Mouse (Mus musculus) lung, postnatal 4 days (tissue): ENCODE results near the gene Nfkbie.
A peak's percentile ranks its signal among the peaks of the same experiment; 100 is the strongest.

Experiments
- DNase-seq, 2 experiments: peaks; one replicate each; pipeline ENCODE4 v3.0.0; 2021

Nfkbie gene

GRCm38 (mm10) chr17:45555452-45556106 lies at the start of gene Nfkbie:
Nfkbie (plus strand) TSS chr17:45555703.
- DNase-seq: peak; percentile 94 to 97

- no peak for DNase-seq
Observed at GRCm38 (mm10) chr17:45505941-45506465, 49.5 kb upstream of the Nfkbie start.

DNA sequence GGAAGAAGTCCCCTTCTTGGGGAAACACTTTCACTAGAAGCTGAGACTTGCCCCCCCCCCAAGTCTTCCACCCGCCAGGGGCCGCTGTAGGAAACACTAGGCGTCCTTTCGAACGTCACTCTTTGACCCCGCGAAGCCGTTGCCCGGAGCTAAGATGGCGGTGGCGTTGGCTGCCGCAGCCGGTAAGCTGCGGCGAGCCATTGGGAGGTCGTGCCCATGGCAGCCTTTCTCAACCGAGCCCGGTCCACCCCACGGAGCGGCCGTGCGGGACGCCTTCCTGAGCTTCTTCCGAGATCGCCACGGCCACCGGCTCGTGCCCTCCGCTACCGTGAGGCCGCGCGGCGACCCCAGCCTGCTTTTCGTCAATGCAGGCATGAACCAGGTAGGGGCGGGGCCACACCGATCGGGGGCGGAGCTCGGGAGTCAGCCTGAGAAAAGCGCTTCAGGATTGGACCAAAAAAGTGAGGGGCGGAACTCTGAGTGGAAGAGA lies 48.8 kb upstream of the Nfkbie start, which contains the start of gene Aars2:
Gene Aars2 (plus strand): TSS at position 142 of the 490 bp plus-strand sequence.
- DNase-seq: peak; percentile 95 to 96

DNA sequence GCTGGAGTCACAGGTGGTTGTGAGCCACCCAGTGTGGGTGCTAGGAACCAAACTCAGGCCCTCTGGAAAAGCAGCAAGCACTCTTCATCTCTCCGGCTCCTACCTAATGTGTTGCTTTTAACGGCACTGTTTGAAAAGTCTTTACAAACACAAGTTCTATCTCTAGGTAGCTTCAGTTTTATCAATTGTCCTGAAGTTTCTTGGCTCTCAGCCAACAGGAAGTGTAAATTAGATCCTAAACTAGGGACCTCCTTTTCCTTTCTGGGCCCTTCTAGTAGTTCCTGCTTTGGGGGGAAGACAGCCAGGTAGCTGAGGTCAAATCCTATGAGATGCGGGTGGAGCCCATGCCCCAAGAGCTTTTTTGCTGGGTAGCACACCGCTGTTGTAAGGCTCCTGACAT lies 44.6 kb upstream of the Nfkbie start:
- DNase-seq: no peak

GRCm38 (mm10) chr17:45511757-45512156 lies 43.7 kb upstream of the Nfkbie start:
- DNase-seq: no peak

DNA sequence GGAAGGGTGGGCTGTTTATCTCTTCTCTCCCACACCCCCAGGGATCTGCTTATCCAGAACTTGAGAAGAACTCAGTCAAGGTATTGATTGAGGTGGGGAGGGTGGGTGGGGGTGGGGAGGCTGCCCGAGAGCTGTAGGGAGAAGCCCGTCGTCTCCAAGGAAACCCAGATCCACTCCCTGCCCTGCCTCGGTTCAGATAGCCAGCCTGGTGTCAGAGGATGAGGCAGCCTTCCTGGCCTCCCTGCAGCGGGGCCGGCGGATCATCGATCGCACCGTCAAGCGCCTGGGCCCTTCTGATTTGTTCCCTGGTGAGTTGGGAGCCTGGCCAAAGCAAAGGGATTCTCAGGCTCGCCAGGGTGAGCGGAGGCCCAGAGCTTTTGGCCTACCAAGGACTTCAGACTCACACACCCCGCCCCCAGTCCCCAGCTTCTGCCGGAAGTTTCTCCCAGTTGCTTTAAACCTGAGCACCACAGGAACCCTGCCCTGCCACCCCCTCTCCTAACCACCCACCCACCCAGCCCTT lies 40.2 kb upstream of the Nfkbie start:
- no peak for DNase-seq

DNA sequence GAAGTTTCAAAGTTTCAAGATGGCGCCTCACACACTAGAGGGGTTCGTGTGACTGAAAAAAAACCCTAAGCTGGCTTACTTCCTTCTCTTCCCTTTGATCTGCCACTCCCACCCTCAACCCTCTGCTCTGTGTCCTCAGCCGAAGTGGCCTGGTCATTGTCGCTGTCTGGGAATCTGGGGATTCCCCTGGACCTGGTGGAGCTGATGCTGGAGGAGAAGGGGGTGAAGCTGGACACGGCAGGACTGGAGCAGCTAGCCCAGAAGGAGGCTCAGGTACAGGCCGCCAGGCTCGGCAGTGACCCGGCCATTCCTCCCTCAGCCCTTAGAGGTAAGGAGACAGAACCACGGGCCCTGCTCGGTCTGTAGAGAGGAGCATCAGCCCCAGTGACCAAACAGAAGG lies 39.7 kb upstream of the Nfkbie start:
- no peak for DNase-seq

GRCm38 (mm10) chr17:45516488-45516887 lies 39.0 kb upstream of the Nfkbie start:
- DNase-seq: peak; percentile 36 to 78

DNA sequence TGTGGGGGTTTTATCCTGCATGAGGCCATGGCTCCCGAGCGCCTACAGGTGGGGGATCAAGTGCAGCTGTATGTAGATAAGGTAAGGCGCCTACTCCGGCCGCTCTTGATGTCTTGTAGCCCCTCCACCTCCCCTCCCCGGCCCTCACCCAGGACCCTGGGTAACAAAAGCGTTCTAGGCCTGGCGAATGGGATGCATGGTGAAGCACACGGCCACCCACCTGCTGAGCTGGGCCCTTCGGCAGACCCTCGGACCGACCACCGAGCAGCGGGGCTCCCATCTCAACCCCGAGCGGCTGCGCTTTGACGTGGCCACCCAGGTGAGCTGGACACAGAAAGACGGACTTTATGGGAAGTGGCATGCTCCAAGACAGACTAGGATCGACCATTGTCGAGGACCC lies 38.4 kb upstream of the Nfkbie start:
- DNase-seq: no peak

- no peak for DNase-seq
Observed at GRCm38 (mm10) chr17:45517549-45518215, 37.8 kb upstream of the Nfkbie start.

GRCm38 (mm10) chr17:45518766-45519475 lies 36.6 kb upstream of the Nfkbie start:
- no peak for DNase-seq

DNA sequence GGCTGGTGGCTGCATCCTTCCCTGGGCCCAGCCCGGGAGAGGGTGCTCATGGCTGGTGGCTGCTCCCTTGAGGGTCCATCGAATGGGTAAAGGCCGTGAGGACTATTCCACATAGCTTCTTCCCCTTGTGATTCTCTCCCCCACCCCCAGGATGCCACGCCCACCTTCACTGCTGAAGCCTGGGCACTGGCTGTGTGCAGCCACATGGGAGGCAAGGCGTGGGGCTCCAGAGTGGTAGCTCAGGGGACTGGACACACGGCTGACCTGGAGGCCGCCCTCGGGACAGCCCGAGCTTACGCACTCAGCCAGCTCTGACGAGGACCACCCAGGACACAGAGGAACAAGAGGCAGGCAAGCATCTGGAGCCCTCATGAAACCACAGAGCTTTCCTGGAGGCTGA lies 35.4 kb upstream of the Nfkbie start:
- no peak for DNase-seq

DNA sequence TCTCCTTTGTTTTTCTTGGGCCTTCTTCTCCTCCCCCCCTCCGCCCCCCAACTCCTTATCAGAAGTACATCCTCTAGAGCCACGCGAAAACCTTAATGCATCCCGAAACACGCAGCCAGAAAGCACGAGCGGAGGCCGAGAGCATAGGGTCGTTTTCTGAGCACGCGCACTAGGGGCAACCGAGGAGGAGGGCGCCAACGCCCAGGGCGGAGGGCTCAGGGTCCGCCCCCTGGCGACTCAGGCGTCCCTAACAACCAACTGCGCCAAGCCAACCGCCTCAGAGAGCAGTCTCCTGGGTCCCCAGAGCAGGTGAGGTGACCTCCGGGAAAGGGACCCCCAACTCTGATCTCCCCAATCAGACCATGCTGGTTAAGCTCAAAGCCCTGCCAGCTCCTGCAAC lies 32.2 kb upstream of the Nfkbie start, which contains the start of gene Tcte1:
Gene Tcte1 (plus strand): TSS at position 172 of the 400 bp plus-strand sequence.
- peak; percentile 21 to 34 for DNase-seq

- no peak for DNase-seq
Observed at GRCm38 (mm10) chr17:45524961-45525360, 30.5 kb upstream of the Nfkbie start.

DNA sequence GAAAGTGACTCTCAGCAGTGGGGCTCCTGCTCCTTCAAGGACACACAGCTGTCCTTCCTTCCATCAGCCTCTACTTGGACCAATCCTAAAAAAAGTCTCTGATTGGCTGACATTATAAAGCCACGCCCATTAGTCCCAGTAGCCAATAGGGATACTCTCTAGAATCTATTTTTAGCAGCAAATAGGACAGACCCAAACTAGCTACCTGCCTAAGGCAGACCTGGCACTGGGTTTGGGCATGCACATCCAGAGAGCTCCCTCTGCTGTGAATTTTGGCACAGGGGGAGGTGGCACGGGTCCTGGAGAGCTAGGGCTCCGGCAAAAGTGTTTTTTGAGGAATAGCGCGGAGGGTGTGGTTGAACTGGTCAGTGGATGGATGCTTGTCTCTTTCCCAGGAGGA lies 28.9 kb upstream of the Nfkbie start:
- DNase-seq: no peak

DNA sequence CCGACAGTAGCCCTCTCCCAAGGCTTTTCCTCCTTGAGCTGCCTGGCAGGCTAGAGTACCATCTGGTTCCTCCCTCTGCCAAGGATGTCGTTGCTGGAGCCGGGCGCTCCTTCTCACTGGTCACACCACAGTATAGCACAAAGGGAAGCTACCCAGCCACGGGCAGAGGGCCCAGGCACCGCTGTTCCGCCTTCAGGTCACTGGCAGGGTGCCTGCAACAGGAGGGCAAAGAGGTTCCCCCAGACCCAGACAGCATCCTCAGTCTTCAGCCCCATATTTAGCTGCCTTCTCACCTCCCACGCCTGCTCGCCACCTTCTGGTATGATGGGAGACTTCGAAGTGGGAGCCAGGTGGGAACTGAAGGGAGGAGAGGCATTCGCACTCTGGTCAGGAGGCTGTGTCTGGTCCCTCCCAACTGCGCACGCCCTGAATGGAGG lies 25.1 kb upstream of the Nfkbie start:
- no peak for DNase-seq

- no peak for DNase-seq
Observed at GRCm38 (mm10) chr17:45532896-45533295, 22.6 kb upstream of the Nfkbie start.

- no peak for DNase-seq
Observed at GRCm38 (mm10) chr17:45536264-45536663, 19.2 kb upstream of the Nfkbie start.

DNA sequence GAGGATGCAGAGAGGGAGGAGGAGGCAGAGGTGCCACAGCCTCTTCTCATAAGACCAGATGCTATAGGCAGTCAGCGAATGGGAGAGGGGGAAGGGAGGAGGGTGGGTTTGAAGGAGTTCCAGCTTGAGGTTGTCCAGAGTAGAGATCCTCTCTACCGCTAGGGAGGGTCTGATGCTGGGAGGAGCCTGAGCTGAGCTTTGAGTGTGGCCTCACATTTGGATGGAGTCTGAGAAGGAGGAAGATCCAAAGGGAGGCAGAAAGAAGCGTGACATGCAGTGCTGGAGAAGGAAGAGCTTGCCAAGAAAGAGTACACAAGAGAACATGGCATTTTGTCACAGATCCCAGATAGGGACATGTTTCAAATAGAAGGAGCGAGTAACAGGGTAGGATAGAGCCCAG lies 17.1 kb upstream of the Nfkbie start:
- no peak for DNase-seq

GRCm38 (mm10) chr17:45539664-45540063 lies 15.8 kb upstream of the Nfkbie start:
- no peak for DNase-seq

GRCm38 (mm10) chr17:45542129-45542528 lies 13.4 kb upstream of the Nfkbie start:
- no peak for DNase-seq

DNA sequence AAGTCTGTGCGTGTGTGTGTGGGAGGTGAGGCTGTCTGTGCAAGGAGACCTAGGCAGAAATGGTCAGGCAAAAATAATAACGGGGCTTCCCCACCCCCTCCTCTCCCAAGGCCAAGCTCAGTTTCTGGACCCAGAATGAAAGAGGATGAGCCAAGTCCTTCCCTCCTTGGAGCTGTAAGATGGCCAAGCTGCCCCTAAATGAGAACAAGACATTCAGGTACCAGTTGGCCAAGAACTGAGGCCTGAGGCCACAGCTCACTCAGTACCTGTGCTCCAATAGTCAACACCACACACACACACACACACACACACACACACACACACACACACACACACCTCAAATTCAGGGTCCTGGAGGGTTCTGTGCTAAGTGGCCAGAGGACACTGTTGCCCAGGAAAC lies 12.8 kb upstream of the Nfkbie start:
- no peak for DNase-seq

GRCm38 (mm10) chr17:45543115-45543514 lies 12.4 kb upstream of the Nfkbie start:
- no peak for DNase-seq
